Mouse (Mus musculus) forebrain, postnatal 0 days (tissue): ENCODE results near the gene Preb. TPM values are rescaled to one million over a fixed set of nuclear protein-coding genes. Genes with fewer than 3 reads are reported as not detected.
A peak's percentile ranks its signal among the peaks of the same experiment; 100 is the strongest.

Source experiments
- ATAC-seq: fragments of 200-750 bp; cut with Nextera tagmentation; 2 replicates; pipeline ENCODE4 v1.8.0; 2017; ENCODE audit warnings: mild to moderate bottlenecking, moderate library complexity
- DNase-seq: peaks from one replicate; pipeline ENCODE4 v3.0.0-alpha.2; 2015
- H3K27ac ChIP-seq: fragments of 300-500 bp; sonication (generic); 2 replicates; pipeline ENCODE4 v1.5.1; 2014; ENCODE audit warnings: low read depth, mild to moderate bottlenecking, antibody characterized with exemption, low read length, moderate library complexity, mixed read lengths
- H3K27me3 ChIP-seq: fragments of 300-500 bp; sonication (generic); 2 replicates; pipeline ENCODE4 v1.6.1; 2014; ENCODE audit warnings: mild to moderate bottlenecking, low read length, mixed read lengths; ENCODE audit not compliant: insufficient read depth
- H3K36me3 ChIP-seq: fragments of 300-500 bp; sonication (generic); 2 replicates; pipeline ENCODE4 v1.6.1; 2014; ENCODE audit warnings: mild to moderate bottlenecking, moderate library complexity; ENCODE audit not compliant: insufficient read depth
- H3K4me1 ChIP-seq: fragments of 300-500 bp; sonication (generic); 2 replicates; pipeline ENCODE4 v1.6.1; 2014; ENCODE audit warnings: antibody characterized with exemption; ENCODE audit not compliant: insufficient read depth
- H3K4me2 ChIP-seq: fragments of 300-500 bp; sonication (generic); 2 replicates; pipeline ENCODE4 v1.6.1; 2014; ENCODE audit warnings: low read depth, mild to moderate bottlenecking, moderate library complexity
- H3K4me3 ChIP-seq: fragments of 300-500 bp; sonication (generic); 2 replicates; pipeline ENCODE4 v1.5.1; 2014; ENCODE audit warnings: low read depth, low read length, mixed read lengths
- H3K9ac ChIP-seq: fragments of 300-500 bp; sonication (generic); 2 replicates; pipeline ENCODE4 v1.6.1; 2014; ENCODE audit warnings: mild to moderate bottlenecking
- H3K9me3 ChIP-seq: fragments of 300-500 bp; sonication (generic); 2 replicates; pipeline ENCODE4 v1.6.1; 2016; ENCODE audit warnings: low read length
- CTCF ChIP-seq: sonication (generic); IDR thresholded peaks from 2 replicates; pipeline ENCODE4 v1.5.1; 2016; ENCODE audit warnings: antibody characterized with exemption, control low read depth, low read depth
- WGBS: fragments of 180-500 bp; shearing (Covaris S2); extraction: QIAGEN DNeasy Blood & Tissue Kit; methylation state at CpG from one replicate; pipeline ENCODE4 v1.1.7; 2014; 5-methylcytosine and 5-hydroxymethylcytosine counted together
- polyA plus RNA-seq: library from polyadenylated mRNA; unstranded; fragments of >200 nt; fragmentation: Nextera tagmentation; extraction: Ambion mirVana; gene quantifications from 2 replicates; pipeline ENCODE4 v1.2.1, GENCODE M21; 2015
- total RNA-seq: library from RNA; depleted of rRNA; stranded (reverse); fragments of >200 nt; gene quantifications from 2 replicates; pipeline ENCODE4 v1.2.3, GENCODE M21; 2014

The Preb gene
- total and polyA plus RNA-seq, 2 experiments from 2014 or later, result 42.7 to 77.0 TPM

DNA sequence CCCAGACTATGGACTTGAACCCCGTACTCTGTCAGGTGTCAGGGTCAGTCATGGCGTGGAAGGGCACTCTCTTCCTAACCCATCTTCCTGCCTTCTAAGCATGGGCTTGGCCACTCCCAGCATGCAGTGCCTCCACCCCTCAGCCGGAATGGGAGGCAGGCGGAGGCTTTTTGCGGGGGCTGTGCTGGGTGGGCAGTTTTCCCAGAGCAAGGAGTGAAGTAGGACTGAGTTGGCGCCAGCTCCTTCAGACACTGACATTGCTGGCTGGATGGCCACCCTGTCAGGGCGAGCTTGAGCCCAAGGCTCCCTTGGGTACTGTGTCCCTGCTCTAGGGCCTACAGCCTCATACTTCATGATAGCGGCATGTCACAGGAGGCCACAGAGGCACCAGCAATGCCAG lies 8.3 kb upstream of the Preb start, which contains the start of gene Tcf23:
TSS of gene Tcf23 (plus strand) at position 247 of the 400 bp plus-strand sequence.
- no peak within 1 kb of the TSS for H3K9ac ChIP-seq
- no peaks in the 10 kb centered on the region for H3K27me3 ChIP-seq
- no peaks in the 10 kb centered on the region for H3K4me1 ChIP-seq
- no peak for TF ChIP-seq CTCF
- H3K27ac ChIP-seq, result no peak within 1 kb of the TSS
- 70% methylated on average over 8 of the region's 8 CpGs for WGBS
- H3K4me2 ChIP-seq, result no peak within 1 kb of the TSS
- no peak within 1 kb of the TSS for H3K4me3 ChIP-seq
- H3K36me3 ChIP-seq, result no peaks in the 10 kb centered on the region
- ATAC-seq (no peak), DNase-seq (no peak)
- no peaks in the 10 kb centered on the region for H3K9me3 ChIP-seq

DNA sequence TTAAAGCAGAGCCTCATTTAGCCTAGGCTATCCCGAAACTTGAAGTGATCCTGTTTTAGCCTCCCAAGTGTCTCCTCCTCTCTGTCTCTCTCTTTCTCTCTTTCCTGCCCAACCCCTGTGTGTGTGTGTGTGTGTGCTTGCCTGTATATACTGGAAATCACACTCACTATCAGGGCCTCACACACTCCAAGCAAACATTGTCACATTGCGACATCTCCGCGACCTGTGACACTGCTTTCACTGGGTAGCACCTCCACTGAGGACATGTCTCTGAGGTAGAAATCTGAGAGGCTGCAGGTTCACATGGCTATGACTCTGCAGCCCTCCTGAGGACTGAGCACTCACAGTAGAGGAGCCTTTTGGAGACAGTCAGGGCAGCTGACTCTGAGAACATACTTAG lies 6.0 kb upstream of the Preb start:
- DNase-seq (no peak), ATAC-seq (no peak)
- no peak overlapping the region for H3K4me2 ChIP-seq
- 89% methylated on average over 4 of the region's 4 CpGs for WGBS
- H3K36me3 ChIP-seq, result no peaks in the 10 kb centered on the region
- no peak overlapping the region for H3K27ac ChIP-seq
- no peaks in the 10 kb centered on the region for H3K27me3 ChIP-seq
- no peak overlapping the region for H3K4me3 ChIP-seq
- no peaks in the 10 kb centered on the region for H3K9me3 ChIP-seq
- no peak overlapping the region for H3K9ac ChIP-seq
- TF ChIP-seq CTCF, result no peak
- H3K4me1 ChIP-seq, result no peaks in the 10 kb centered on the region

DNA sequence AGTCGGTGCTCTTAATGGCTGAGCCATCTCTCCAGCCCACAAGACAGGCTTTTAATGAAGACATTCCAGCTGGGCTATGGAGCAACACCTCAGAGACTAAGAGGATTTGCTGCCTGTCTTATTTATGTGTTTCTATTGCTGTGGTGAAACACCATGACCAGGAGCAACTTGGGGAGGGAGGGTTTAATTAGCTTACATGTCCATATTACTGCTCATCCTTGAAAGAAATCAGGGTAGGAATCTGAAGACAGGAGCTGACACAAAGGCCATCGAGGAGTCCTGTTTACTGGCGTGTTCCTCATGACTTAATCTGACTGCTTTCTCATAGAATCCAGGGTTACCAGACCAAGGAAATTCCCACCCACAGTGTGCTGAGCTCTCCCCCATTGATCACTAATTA lies 3.8 kb upstream of the Preb start:
- Histone ChIP-seq H3K9me3 (no peaks in the 10 kb centered on the region), H3K4me1 (peaks cover 5% of the 10 kb centered on the region; the same call in 1 of the 2 replicates), H3K27ac (no peak overlapping the region), H3K36me3 (no peaks in the 10 kb centered on the region), H3K4me2 (no peak overlapping the region), H3K4me3 (no peak overlapping the region), H3K9ac (no peak overlapping the region), H3K27me3 (no peaks in the 10 kb centered on the region)
- 62% methylated on average over 3 of the region's 3 CpGs for WGBS
- TF ChIP-seq CTCF, result no peak
- DNase-seq (no peak), ATAC-seq (no peak)

GRCm38 (mm10) chr5:30961545-30962505 lies 1.7 kb upstream of the Preb start:
- H3K4me2 ChIP-seq, result no peak overlapping the region
- H3K27ac ChIP-seq, result no peak overlapping the region
- ATAC-seq (no peak), DNase-seq (no peak)
- no peak overlapping the region for H3K4me3 ChIP-seq
- no peaks in the 10 kb centered on the region for H3K27me3 ChIP-seq
- peaks cover 15% of the 10 kb centered on the region for H3K36me3 ChIP-seq
- WGBS, result 82% methylated on average over 10 of the region's 10 CpGs
- no peak for TF ChIP-seq CTCF
- no peaks in the 10 kb centered on the region for H3K9me3 ChIP-seq
- H3K4me1 ChIP-seq, result peaks cover 9% of the 10 kb centered on the region; the same call in 1 of the 2 replicates
- no peak overlapping the region for H3K9ac ChIP-seq

- no peaks in the 10 kb centered on the region for H3K9me3 ChIP-seq
- no peaks in the 10 kb centered on the region for H3K27me3 ChIP-seq
- H3K4me2 ChIP-seq, result peak overlapping the region; percentile 83
- H3K4me1 ChIP-seq, result peaks cover 9% of the 10 kb centered on the region; the same call in 1 of the 2 replicates
- no peak overlapping the region for H3K4me3 ChIP-seq
- H3K36me3 ChIP-seq, result peaks cover 18% of the 10 kb centered on the region
- 88% methylated on average over 2 of the region's 2 CpGs for WGBS
- ATAC-seq, result no peak
- no peak for TF ChIP-seq CTCF
- H3K27ac ChIP-seq, result 0 out of 2 replicates have a peak overlapping the region, but pooled peaks have one; percentile 30
- peak overlapping the region; percentile 39; the same call in 1 of the 2 replicates for H3K9ac ChIP-seq
- no peak for DNase-seq
These were observed 653 bp upstream of the Preb start for GRCm38 (mm10) chr5:30960814-30961213.

DNA sequence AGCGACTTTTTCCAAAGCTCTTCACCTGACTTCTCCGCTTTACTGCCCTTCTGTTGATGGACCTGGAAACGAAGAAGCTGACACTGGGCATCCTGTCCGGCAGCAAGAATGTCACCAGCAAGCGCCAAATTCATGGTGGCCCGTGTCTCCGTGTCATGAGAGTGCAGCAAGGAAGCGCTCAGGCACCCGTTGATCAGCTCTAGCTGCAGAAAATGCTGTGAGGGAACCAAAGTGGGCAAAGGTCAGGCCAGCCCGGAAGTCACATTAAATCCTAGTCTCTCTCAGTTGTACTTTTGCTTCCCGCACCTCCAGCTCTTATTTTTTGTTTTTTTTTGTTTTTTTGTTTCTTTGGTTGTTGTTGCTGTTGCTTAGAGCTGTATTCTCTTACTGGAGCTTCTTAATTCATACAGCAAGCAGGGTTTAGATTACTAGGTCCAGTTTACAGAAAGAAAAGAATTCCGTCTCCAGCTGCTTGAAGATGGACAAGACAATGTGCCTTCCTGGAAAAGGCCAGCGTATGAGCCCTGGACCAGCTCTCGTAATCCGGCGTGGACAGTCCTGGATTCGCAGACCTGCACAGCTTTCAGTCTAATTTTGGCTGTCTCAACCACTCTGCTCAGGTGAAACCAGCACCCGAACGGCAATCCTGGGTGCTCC lies 835 bp downstream of the Preb start:
- Histone ChIP-seq H3K27ac (peak overlapping the region; percentile 86), H3K27me3 (no peaks in the 10 kb centered on the region), H3K4me2 (peak overlapping the region; percentile 83), H3K36me3 (peaks cover 32% of the 10 kb centered on the region), H3K9ac (peak overlapping the region; percentile 88), H3K4me1 (peaks cover 9% of the 10 kb centered on the region; the same call in 1 of the 2 replicates), H3K4me3 (peak overlapping the region; percentile 86), H3K9me3 (no peaks in the 10 kb centered on the region)
- DNase-seq (no peak), ATAC-seq (no peak)
- no peak for TF ChIP-seq CTCF
- 35% methylated on average over 19 of the region's 19 CpGs for WGBS
